Mouse (Mus musculus): ENCODE data around the gene Crebbp. TPM values are rescaled to one million over a fixed set of nuclear protein-coding genes. Genes with fewer than 3 reads are reported as not detected.

Gene Crebbp
- total RNA-seq, 2 experiments from 2014 or later, result 39.3 to 47.6 TPM

- no peak for DNase-seq
Observed at GRCm38 (mm10) chr16:4044093-4044492, 169.7 kb downstream of the Crebbp start.

GRCm38 (mm10) chr16:4041646-4042045 is 172.2 kb downstream of the Crebbp start:
- no peak for DNase-seq

GRCm38 (mm10) chr16:4040206-4040605 is 173.6 kb downstream of the Crebbp start:
- no peak for DNase-seq

- DNase-seq, result no peak
Observed at GRCm38 (mm10) chr16:4037690-4038089, 176.1 kb downstream of the Crebbp start.

GRCm38 (mm10) chr16:4036807-4037206 is 177.0 kb downstream of the Crebbp start, which contains the start of gene Dnase1:
Gene Dnase1 (plus strand): TSS chr16:4036942.
- DNase-seq, result no peak

- DNase-seq, result no peak
Observed at GRCm38 (mm10) chr16:4035575-4035974, 178.2 kb downstream of the Crebbp start.

- no peak for DNase-seq
Observed at GRCm38 (mm10) chr16:4034476-4034875, 179.3 kb downstream of the Crebbp start.

- DNase-seq, result no peak
Observed at GRCm38 (mm10) chr16:4033971-4034370, 179.8 kb downstream of the Crebbp start.

- no peak for DNase-seq
Observed at GRCm38 (mm10) chr16:4032341-4032748, 181.5 kb downstream of the Crebbp start.

- no peak for DNase-seq
Observed at GRCm38 (mm10) chr16:4031441-4032274, 182.1 kb downstream of the Crebbp start.

Small RNA genes within 50 kb of the gene (microRNA-seq; reads per million reads assigned to microRNA genes)
- 0 reads per million in 2 experiments for gene Gm23413

Other genes starting within 250 kb of the Crebbp start
- 1 to 10 TPM; 4.3 to 5.1 TPM for gene Nlrc3, start 237.4 kb downstream of the Crebbp start, total RNA-seq (2021)
- gene Slx4, start 210.2 kb downstream of the Crebbp start, total RNA-seq (2021), result 10 to 100 TPM; 10.2 to 15.7 TPM
- not detected for gene Dnase1, start 177.1 kb downstream of the Crebbp start, total RNA-seq (2021)
- gene Trap1, start 136.2 kb downstream of the Crebbp start, total RNA-seq (2021), result 10 to 100 TPM; 77.6 to 85.0 TPM
- gene Adcy9, start 206.5 kb upstream of the Crebbp start, total RNA-seq (2021), result 10 to 100 TPM; 22.3 to 22.6 TPM